Mouse (Mus musculus) olfactory bulb, adult 2 months (tissue): ENCODE results near the gene Shox2. TPM values are rescaled to one million over a fixed set of nuclear protein-coding genes. Genes with fewer than 3 reads are reported as not detected.

ENCODE experiments used
- H3K27ac ChIP-seq: fragments of 200-500 bp; 2 replicates; pipeline ENCODE4 v1.5.1; 2012; ENCODE audit warnings: low read depth, low read length; ENCODE audit not compliant: insufficient read depth
- H3K4me1 ChIP-seq: fragments of 200-500 bp; 2 replicates; pipeline ENCODE4 v1.6.1; 2012; ENCODE audit warnings: low read length; ENCODE audit not compliant: control insufficient read depth, insufficient read depth
- H3K4me3 ChIP-seq: fragments of 200-500 bp; 2 replicates; pipeline ENCODE4 v1.5.1; 2012; ENCODE audit warnings: mild to moderate bottlenecking, low read depth, low read length, moderate library complexity; ENCODE audit not compliant: insufficient read depth
- CTCF ChIP-seq: fragments of 200-500 bp; IDR thresholded peaks from 2 replicates; pipeline ENCODE4 v1.5.1; 2012; ENCODE audit warnings: low read depth, mild to moderate bottlenecking, low read length, moderate library complexity; ENCODE audit not compliant: insufficient read depth
- POLR2A ChIP-seq: fragments of 200-500 bp; IDR thresholded peaks from 2 replicates; pipeline ENCODE4 v1.6.1; 2012; ENCODE audit warnings: mild to moderate bottlenecking, low read depth, low read length, moderate library complexity; ENCODE audit not compliant: insufficient read depth
- WGBS: fragments of 180-500 bp; shearing (Covaris S2); methylation state at CpG from one replicate; pipeline ENCODE4 v1.1.7; 2018; 5-methylcytosine and 5-hydroxymethylcytosine counted together
- polyA plus RNA-seq: library from polyadenylated mRNA; stranded (reverse); fragments of >200 nt; gene quantifications from 2 replicates; pipeline ENCODE4 v1.2.4, GENCODE M21; 2012; ENCODE audit warnings: low replicate concordance; ENCODE audit not compliant: missing spikeins, insufficient read depth, insufficient read length

Shox2 gene
- polyA plus RNA-seq, 1 experiment = not detected

DNA sequence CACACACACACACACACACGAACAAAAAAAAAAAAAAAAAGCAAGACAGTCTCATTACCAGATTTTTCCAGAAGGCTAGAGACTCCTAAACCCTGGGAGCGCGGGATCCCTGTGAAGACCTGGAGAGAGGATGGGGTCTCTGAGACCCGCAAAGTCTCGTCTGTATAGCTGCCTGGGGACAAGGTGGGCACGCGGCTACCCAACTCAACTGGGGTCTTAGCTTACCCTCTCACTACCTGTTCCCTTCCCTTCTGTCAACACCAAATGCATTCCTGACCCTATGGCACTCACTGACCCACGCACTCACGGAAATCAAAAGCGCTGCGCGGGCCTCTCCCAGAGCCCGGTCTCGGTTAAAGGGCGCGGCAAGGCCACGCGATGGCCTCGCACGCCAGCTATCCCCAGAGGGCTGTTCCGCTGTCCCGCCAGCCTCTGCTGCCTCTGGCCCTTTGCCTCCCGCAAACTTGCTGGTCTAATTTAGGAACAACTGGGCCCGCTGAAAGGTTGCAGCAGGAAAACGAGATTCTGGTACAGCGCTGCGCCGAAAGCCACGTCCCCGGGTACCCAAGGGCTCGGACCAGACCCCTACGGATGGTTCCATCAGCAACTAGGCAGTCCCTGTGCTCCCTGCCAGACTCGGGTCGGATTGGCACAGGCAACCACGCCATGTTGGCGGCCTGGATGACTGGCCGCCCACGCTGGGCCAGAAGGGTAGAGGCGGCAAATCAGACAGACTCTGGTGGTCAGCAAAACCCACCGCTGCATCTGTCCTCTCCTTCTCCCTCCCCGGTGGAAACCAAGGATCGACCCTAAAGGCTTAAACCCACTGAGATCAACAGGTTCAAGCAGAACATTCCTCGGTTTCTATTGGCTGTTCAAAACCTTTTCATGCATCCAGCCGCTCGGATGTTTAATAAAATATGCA lies 2.9 kb downstream of the Shox2 start:
- H3K4me3 ChIP-seq = no peak overlapping the region
- 3% methylated on average over 45 of the region's 45 CpGs for WGBS
- H3K4me1 ChIP-seq = peaks cover 8% of the 10 kb centered on the region
- TF ChIP-seq POLR2A = no peak
- TF ChIP-seq CTCF = no peak
- no peak overlapping the region for H3K27ac ChIP-seq

DNA sequence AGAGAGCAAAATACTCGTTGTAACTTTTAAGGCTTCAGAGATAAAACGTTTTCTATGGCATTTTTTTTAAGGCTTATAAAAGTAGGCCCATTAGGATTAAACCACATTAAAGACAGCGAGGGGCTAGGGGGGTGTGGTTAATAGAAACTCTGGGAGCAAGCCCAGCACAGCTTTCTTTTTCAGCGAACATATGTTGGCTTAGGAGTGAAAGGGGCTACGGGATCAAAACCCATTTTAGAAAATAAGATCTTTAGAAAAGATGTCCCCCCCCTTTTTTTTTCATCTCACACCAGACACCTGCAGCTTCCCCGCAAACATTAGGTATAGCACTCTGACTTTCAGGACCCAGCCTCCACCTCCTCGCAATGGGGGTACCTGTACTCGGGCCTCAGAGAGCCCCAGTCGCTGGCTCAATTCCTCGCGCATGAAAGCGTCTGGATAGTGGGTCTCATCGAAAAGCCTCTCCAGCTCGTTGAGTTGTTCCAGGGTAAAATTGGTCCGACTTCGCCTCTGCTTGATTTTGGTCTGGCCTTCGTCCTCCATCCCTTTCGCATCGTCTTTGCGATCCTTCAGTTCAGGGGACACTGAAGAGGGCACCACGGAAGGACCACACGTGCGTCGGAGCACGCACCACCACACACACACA lies 3.6 kb downstream of the Shox2 start:
- no peak for TF ChIP-seq CTCF
- no peak for TF ChIP-seq POLR2A
- Histone ChIP-seq H3K4me3 (no peak overlapping the region), H3K4me1 (peaks cover 14% of the 10 kb centered on the region), H3K27ac (no peak overlapping the region)
- WGBS = 5% methylated on average over 25 of the region's 25 CpGs

DNA sequence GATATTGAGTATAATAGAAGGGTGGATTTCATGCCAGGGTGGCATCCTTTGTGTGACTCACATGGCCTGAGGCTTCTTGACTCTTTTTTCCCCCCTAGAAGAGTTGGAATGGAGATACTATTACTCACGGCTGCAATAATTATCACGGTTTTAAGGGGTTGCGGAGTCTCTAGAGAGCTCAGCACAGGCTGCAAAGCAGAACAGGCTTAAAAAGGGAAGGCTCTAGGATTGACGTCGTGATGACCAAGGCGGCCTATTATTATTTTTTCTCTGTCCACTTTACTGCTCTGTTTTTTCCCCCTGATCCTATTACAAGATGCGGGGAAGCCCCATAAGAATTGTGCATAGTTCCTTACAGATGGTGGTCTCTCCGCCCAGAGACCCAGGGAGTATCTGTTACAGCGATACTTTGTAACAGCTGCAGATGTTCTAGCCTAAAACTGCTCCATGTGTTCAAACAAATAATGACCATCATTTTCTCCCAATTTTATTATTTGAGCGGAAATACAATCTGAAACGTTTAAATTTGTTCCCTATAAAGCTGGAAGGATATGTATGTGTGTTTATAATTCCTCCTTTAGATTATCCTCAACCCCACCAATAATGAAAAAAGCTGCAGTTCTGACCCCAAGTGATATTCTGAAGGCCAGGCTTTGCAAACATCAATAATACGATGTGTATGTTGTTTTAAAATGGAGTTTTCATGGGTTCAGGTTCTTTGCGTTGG lies 4.5 kb downstream of the Shox2 start:
- Histone ChIP-seq H3K4me1 (peaks cover 14% of the 10 kb centered on the region), H3K4me3 (no peak overlapping the region), H3K27ac (no peak overlapping the region)
- TF ChIP-seq POLR2A (no peak), CTCF (no peak)
- 9% methylated on average over 13 of the region's 13 CpGs for WGBS

GRCm38 (mm10) chr3:66974501-66974900 lies 7.1 kb downstream of the Shox2 start:
- TF ChIP-seq CTCF (no peak), POLR2A (no peak)
- H3K4me3 ChIP-seq = no peak overlapping the region
- peaks cover 6% of the 10 kb centered on the region; the same call in 1 of the 2 replicates for H3K4me1 ChIP-seq
- H3K27ac ChIP-seq = no peak overlapping the region
- WGBS = 13% methylated on average over 3 of the region's 3 CpGs

DNA sequence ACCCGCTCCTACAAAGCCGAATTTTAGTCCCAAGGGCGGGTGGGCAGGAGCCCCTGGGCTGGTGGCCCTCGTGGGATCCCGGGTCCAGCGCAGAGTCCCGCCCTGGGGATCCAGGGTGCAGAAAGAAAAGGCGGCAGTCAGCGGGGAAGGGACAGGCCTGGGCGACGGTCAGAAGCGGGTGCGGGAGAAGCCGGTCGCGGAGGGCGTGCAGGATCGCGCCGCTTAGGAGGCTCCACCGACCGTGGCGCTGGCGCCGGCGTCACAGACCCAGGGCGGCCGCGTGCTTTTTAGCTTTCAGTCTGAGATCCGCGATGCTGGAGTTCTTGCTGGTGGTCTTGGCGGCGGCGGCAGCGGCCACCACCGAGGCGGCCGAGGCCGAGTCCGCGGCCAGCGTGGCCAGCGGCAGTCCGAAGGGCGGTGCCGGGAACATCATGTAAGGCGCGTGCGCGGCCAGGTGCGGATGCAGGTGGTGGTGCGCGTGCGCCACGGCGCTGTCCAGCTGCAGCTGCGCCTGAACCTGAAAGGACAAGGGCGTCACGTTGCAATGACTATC lies 8.1 kb downstream of the Shox2 start:
- H3K4me3 ChIP-seq = 0 out of 2 replicates have a peak overlapping the region, but pooled peaks have one; percentile 1
- peaks cover 6% of the 10 kb centered on the region; the same call in 1 of the 2 replicates for H3K4me1 ChIP-seq
- WGBS = 2% methylated on average over 59 of the region's 59 CpGs
- no peak overlapping the region for H3K27ac ChIP-seq
- no peak for TF ChIP-seq POLR2A
- no peak for TF ChIP-seq CTCF

DNA sequence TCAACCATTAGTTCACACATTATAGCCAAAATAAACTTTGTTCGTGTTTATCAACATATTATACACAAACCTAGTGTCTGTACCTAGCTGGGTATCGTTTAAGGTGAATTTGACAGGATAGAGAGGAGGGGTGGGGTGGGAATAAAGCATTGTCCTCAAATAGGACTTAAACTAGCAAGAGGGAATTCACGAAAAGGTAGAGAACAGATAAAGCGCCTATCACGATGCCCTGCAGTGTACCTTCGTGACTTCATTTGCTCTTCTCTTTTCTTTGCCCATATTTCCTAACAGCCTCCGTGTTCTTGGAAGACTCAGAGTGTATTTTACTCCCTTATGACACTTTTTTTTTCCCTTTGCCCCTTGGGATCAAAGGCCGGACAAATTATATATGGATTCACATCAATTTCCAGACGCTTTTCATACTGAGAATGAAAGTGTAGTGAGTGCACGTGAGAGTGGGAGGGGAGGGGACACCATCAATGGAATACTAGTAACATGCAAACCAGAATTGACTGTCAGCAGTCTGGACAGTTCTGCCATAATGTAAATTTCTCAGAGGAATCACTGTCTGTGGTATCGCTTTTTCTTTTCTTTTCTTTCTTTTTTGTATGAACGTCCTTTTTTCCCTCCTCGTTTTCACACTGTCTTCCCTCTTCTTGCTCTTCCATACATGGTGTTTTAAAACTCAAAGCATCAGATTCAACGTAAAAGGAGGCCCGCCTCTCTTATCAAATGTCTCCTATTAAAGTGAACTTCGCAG lies 9.2 kb downstream of the Shox2 start:
- TF ChIP-seq CTCF (no peak), POLR2A (no peak)
- peaks cover 6% of the 10 kb centered on the region; the same call in 1 of the 2 replicates for H3K4me1 ChIP-seq
- H3K27ac ChIP-seq = no peak overlapping the region
- 11% methylated on average over 16 of the region's 16 CpGs for WGBS
- no peak overlapping the region for H3K4me3 ChIP-seq

GRCm38 (mm10) chr3:66970661-66971331 lies 10.8 kb downstream of the Shox2 start:
- peaks cover 6% of the 10 kb centered on the region; the same call in 1 of the 2 replicates for H3K4me1 ChIP-seq
- no peak overlapping the region for H3K27ac ChIP-seq
- H3K4me3 ChIP-seq = no peak overlapping the region
- no peak for TF ChIP-seq POLR2A
- no peak for TF ChIP-seq CTCF
- 4% methylated on average over 29 of the region's 29 CpGs for WGBS
